Mouse (Mus musculus): ENCODE measurements around the gene Gna15. TPM values are rescaled to one million over a fixed set of nuclear protein-coding genes. Genes with fewer than 3 reads are reported as not detected.
A peak's percentile ranks its signal among the peaks of the same experiment; 100 is the strongest.

Gna15 gene
- polyA plus RNA-seq, 1 experiment from 2014 or later: not detected

GRCm38 (mm10) chr10:81497401-81498270, 26.4 kb downstream of the Gna15 start:
- in situ Hi-C loops (cut with MboI; ENCODE audit: low pct_unique_long_range_greater_than_20kb): no loop called here
- TF ChIP-seq CTCF (IDR thresholded peaks at IDR 0.05): no peak
- POLR2A ChIA-PET: interaction anchor here (0.6 to 1.6 kb wide), 2 partner anchors 47 to 152 kb away, joined by 3 to 6 read pairs; partner anchors contain the start of gene Gna11
- CTCF ChIA-PET: interaction anchor here (1.3 to 1.7 kb wide), 2 partner anchors 53 kb away, joined by 3 to 11 read pairs; no protein-coding TSS in a partner anchor
- no peaks in the 10 kb centered on the region for H3K27me3 ChIP-seq
- ATAC-seq (no peak), DNase-seq (ENCODE audit: low read depth, low spot score) (no peak)

- POLR2A ChIA-PET: interaction anchor here (0.6 to 1.6 kb wide), 2 partner anchors 48 to 151 kb away, joined by 3 to 6 read pairs; partner anchors contain the start of gene Gna11
- TF ChIP-seq CTCF (IDR thresholded peaks at IDR 0.05): no peak
Observed at GRCm38 (mm10) chr10:81496969-81497368, 27.1 kb downstream of the Gna15 start.

GRCm38 (mm10) chr10:81496264-81496901, 27.6 kb downstream of the Gna15 start, which contains the start of gene Ncln:
Gene Ncln (minus strand): TSS chr10:81496392.
- ChIA-PET POLR2A (interaction anchor here (0.6 to 1.6 kb wide), 3 partner anchors 28 to 67 kb away, joined by 3 to 6 read pairs (median 3); partner anchors contain the start of gene Gna11), CTCF (interaction anchor here (1.7 kb wide), 1 partner anchor 54 kb away, joined by 11 read pairs; no protein-coding TSS in a partner anchor)
- DNase-seq (ENCODE audit: low read depth, low spot score) (peak; percentile 89), ATAC-seq (peak; percentile 94)
- in situ Hi-C loops (cut with MboI; ENCODE audit: low pct_unique_long_range_greater_than_20kb): no loop called here
- H3K27me3 ChIP-seq: no peaks in the 10 kb centered on the region
- TF ChIP-seq CTCF (IDR thresholded peaks at IDR 0.05): no peak

More at GRCm38 (mm10) chr10:81496969-81497368, 27.1 kb downstream of the Gna15 start:
- no peak for ATAC-seq
- no peaks in the 10 kb centered on the region for H3K27me3 ChIP-seq
- CTCF ChIA-PET: interaction anchor here (1.7 kb wide), 1 partner anchor 53 kb away, joined by 11 read pairs; no protein-coding TSS in a partner anchor
- no peak for DNase-seq (ENCODE audit: low read depth, low spot score)
- in situ Hi-C loops (cut with MboI; ENCODE audit: low pct_unique_long_range_greater_than_20kb): no loop called here

- CTCF ChIA-PET: interaction anchor here (1.4 to 1.7 kb wide), 2 partner anchors 11 to 55 kb away, joined by 6 to 11 read pairs; no protein-coding TSS in a partner anchor
- POLR2A ChIA-PET: interaction anchor here (0.6 to 1.6 kb wide), 3 partner anchors 29 to 68 kb away, joined by 3 to 6 read pairs (median 3); partner anchors contain the start of gene Gna11
- TF ChIP-seq CTCF (IDR thresholded peaks at IDR 0.05): no peak
- in situ Hi-C loops (cut with MboI; ENCODE audit: low pct_unique_long_range_greater_than_20kb): no loop called here
- DNase-seq (ENCODE audit: low read depth, low spot score) (no peak), ATAC-seq (peak; percentile 3)
- no peaks in the 10 kb centered on the region for H3K27me3 ChIP-seq
Observed at GRCm38 (mm10) chr10:81495616-81496263, 28.3 kb downstream of the Gna15 start.

- ATAC-seq: no peak
- CTCF ChIA-PET: interaction anchor here (1.3 to 1.4 kb wide), 2 partner anchors 10 to 13 kb away, joined by 5 to 6 read pairs; partner anchors contain the start of gene Celf5
- no peak for TF ChIP-seq CTCF (IDR thresholded peaks at IDR 0.05)
- POLR2A ChIA-PET: no interaction called here
- in situ Hi-C loops (cut with MboI; ENCODE audit: low pct_unique_long_range_greater_than_20kb): no loop called here
- no peak for DNase-seq (ENCODE audit: low read depth, low spot score)
- H3K27me3 ChIP-seq: no peaks in the 10 kb centered on the region
Observed at GRCm38 (mm10) chr10:81495151-81495550, 28.9 kb downstream of the Gna15 start.

- DNase-seq (ENCODE audit: low read depth, low spot score) (no peak), ATAC-seq (no peak)
- TF ChIP-seq CTCF (IDR thresholded peaks at IDR 0.05): no peak
- ChIA-PET POLR2A (interaction anchor here (0.5 kb wide), 1 partner anchor 36 kb away, joined by 3 read pairs; no protein-coding TSS in a partner anchor), CTCF (interaction anchor here (1.3 to 1.4 kb wide), 2 partner anchors 9 to 12 kb away, joined by 5 to 6 read pairs; partner anchors contain the start of gene Celf5)
- H3K27me3 ChIP-seq: no peaks in the 10 kb centered on the region
- in situ Hi-C loops (cut with MboI; ENCODE audit: low pct_unique_long_range_greater_than_20kb): no loop called here
Observed at GRCm38 (mm10) chr10:81494260-81495041, 29.6 kb downstream of the Gna15 start.

- ATAC-seq (no peak), DNase-seq (ENCODE audit: low read depth, low spot score) (no peak)
- CTCF ChIA-PET: no interaction called here
- TF ChIP-seq CTCF (IDR thresholded peaks at IDR 0.05): no peak
- POLR2A ChIA-PET: interaction anchor here (0.5 kb wide), 1 partner anchor 37 kb away, joined by 3 read pairs; no protein-coding TSS in a partner anchor
- H3K27me3 ChIP-seq: no peaks in the 10 kb centered on the region
- in situ Hi-C loops (cut with MboI; ENCODE audit: low pct_unique_long_range_greater_than_20kb): no loop called here
Observed at GRCm38 (mm10) chr10:81493601-81494220, 30.3 kb downstream of the Gna15 start.

GRCm38 (mm10) chr10:81492606-81493240, 31.3 kb downstream of the Gna15 start:
- H3K27me3 ChIP-seq: no peaks in the 10 kb centered on the region
- CTCF ChIA-PET: no interaction called here
- no peak for ATAC-seq
- no peak for TF ChIP-seq CTCF (IDR thresholded peaks at IDR 0.05)
- POLR2A ChIA-PET: no interaction called here
- DNase-seq (ENCODE audit: low read depth, low spot score): no peak
- in situ Hi-C loops (cut with MboI; ENCODE audit: low pct_unique_long_range_greater_than_20kb): no loop called here

GRCm38 (mm10) chr10:81491018-81491417, 33.0 kb downstream of the Gna15 start:
- ChIA-PET CTCF (no interaction called here), POLR2A (no interaction called here)
- TF ChIP-seq CTCF (IDR thresholded peaks at IDR 0.05): no peak
- DNase-seq (ENCODE audit: low read depth, low spot score): no peak
- in situ Hi-C loops (cut with MboI; ENCODE audit: low pct_unique_long_range_greater_than_20kb): no loop called here
- H3K27me3 ChIP-seq: no peaks in the 10 kb centered on the region
- ATAC-seq: no peak
